Mouse (Mus musculus) embryonic facial prominence, embryonic 14.5 days (tissue): ENCODE data around the gene Ctnnd2. TPM values are rescaled to one million over a fixed set of nuclear protein-coding genes. Genes with fewer than 3 reads are reported as not detected.

Experiments used
- ATAC-seq: fragments of 200-750 bp; cut with Nextera tagmentation; 2 replicates; pipeline ENCODE4 v1.8.0; 2017; ENCODE audit warnings: low read depth, moderate number of reproducible peaks, moderate TSS enrichment
- DNase-seq: peaks from one replicate; pipeline ENCODE4 v3.0.0-alpha.2; 2015; ENCODE audit warnings: low spot score
- H3K27ac ChIP-seq: fragments of 300-500 bp; sonication (generic); replicated peaks from 2 replicates; pipeline ENCODE4 v1.5.1; 2014; ENCODE audit warnings: low read depth, mild to moderate bottlenecking, low read length, moderate library complexity
- H3K27me3 ChIP-seq: fragments of 300-500 bp; sonication (generic); replicated peaks from 2 replicates; pipeline ENCODE4 v1.6.1; 2014; ENCODE audit warnings: low read length; ENCODE audit not compliant: control insufficient read depth, insufficient read depth
- H3K36me3 ChIP-seq: fragments of 300-500 bp; sonication (generic); 2 replicates; pipeline ENCODE4 v1.6.1; 2014; ENCODE audit warnings: low read length, mixed read lengths; ENCODE audit not compliant: control insufficient read depth, insufficient read depth
- H3K4me1 ChIP-seq: fragments of 300-500 bp; sonication (generic); 2 replicates; pipeline ENCODE4 v1.6.1; 2014; ENCODE audit warnings: antibody characterized with exemption, low read length; ENCODE audit not compliant: control insufficient read depth, insufficient read depth
- H3K4me2 ChIP-seq: fragments of 300-500 bp; sonication (generic); 2 replicates; pipeline ENCODE4 v1.6.1; 2014; ENCODE audit warnings: low read depth, mild to moderate bottlenecking, low read length, moderate library complexity, mixed read lengths
- H3K4me3 ChIP-seq: fragments of 300-500 bp; sonication (generic); 2 replicates; pipeline ENCODE4 v1.5.1; 2014; ENCODE audit warnings: low read depth, mild to moderate bottlenecking, low read length
- H3K9ac ChIP-seq: fragments of 300-500 bp; sonication (generic); 2 replicates; pipeline ENCODE4 v1.6.1; 2014; ENCODE audit warnings: low read depth, mild to moderate bottlenecking, low read length, moderate library complexity, mixed read lengths
- H3K9me3 ChIP-seq: fragments of 300-500 bp; sonication (generic); 2 replicates; pipeline ENCODE4 v1.6.1; 2016; ENCODE audit warnings: low read length; ENCODE audit not compliant: control insufficient read depth
- WGBS: fragments of 180-500 bp; shearing (Covaris S2); extraction: QIAGEN DNeasy Blood & Tissue Kit; methylation state at CpG from one replicate; pipeline ENCODE4 v1.1.7; 2014; 5-methylcytosine and 5-hydroxymethylcytosine counted together
- polyA plus RNA-seq: library from polyadenylated mRNA; unstranded; fragments of >200 nt; fragmentation: Nextera tagmentation; extraction: Ambion mirVana; gene quantifications from 2 replicates; pipeline ENCODE4 v1.2.1, GENCODE M21; 2014

Ctnnd2 gene
- polyA plus RNA-seq, 1 experiment from 2014 or later, result 7.9 TPM

GRCm38 (mm10) chr15:30927632-30928031 is 755.2 kb downstream of the Ctnnd2 start:
- ATAC-seq (no peak), DNase-seq (no peak)
- H3K4me2 ChIP-seq, result no peak overlapping the region
- H3K36me3 ChIP-seq, result no peaks in the 10 kb centered on the region
- H3K9ac ChIP-seq, result no peak overlapping the region
- H3K27me3 ChIP-seq, result no peaks in the 10 kb centered on the region
- H3K4me1 ChIP-seq, result no peaks in the 10 kb centered on the region
- no peaks in the 10 kb centered on the region for H3K9me3 ChIP-seq
- no peak overlapping the region for H3K27ac ChIP-seq
- WGBS, result 52% methylated on average over 7 of the region's 7 CpGs
- H3K4me3 ChIP-seq, result no peak overlapping the region

GRCm38 (mm10) chr15:30931906-30932305 is 759.5 kb downstream of the Ctnnd2 start:
- H3K9me3 ChIP-seq, result no peaks in the 10 kb centered on the region
- no peak overlapping the region for H3K27ac ChIP-seq
- no peak overlapping the region for H3K4me2 ChIP-seq
- WGBS, result 83% methylated on average over 5 of the region's 5 CpGs
- no peak for DNase-seq
- no peaks in the 10 kb centered on the region for H3K36me3 ChIP-seq
- H3K4me3 ChIP-seq, result no peak overlapping the region
- no peak for ATAC-seq
- no peaks in the 10 kb centered on the region for H3K4me1 ChIP-seq
- no peaks in the 10 kb centered on the region for H3K27me3 ChIP-seq
- H3K9ac ChIP-seq, result no peak overlapping the region

- H3K36me3 ChIP-seq, result no peaks in the 10 kb centered on the region
Measured at GRCm38 (mm10) chr15:30945863-30946262, 773.5 kb downstream of the Ctnnd2 start.

GRCm38 (mm10) chr15:30958513-30958912 is 786.1 kb downstream of the Ctnnd2 start:
- no peaks in the 10 kb centered on the region for H3K36me3 ChIP-seq
- no peak overlapping the region for H3K4me3 ChIP-seq
- no peak for DNase-seq
- no peaks in the 10 kb centered on the region for H3K9me3 ChIP-seq
- 82% methylated on average over 4 of the region's 4 CpGs for WGBS
- ATAC-seq, result no peak
- H3K4me1 ChIP-seq, result no peaks in the 10 kb centered on the region
- H3K27me3 ChIP-seq, result no peaks in the 10 kb centered on the region
- no peak overlapping the region for H3K9ac ChIP-seq
- H3K4me2 ChIP-seq, result no peak overlapping the region
- H3K27ac ChIP-seq, result no peak overlapping the region

More at GRCm38 (mm10) chr15:30945863-30946262, 773.5 kb downstream of the Ctnnd2 start:
- Histone ChIP-seq H3K27me3 (no peaks in the 10 kb centered on the region), H3K4me2 (no peak overlapping the region), H3K27ac (no peak overlapping the region), H3K9me3 (no peaks in the 10 kb centered on the region), H3K4me1 (no peaks in the 10 kb centered on the region), H3K9ac (no peak overlapping the region), H3K4me3 (no peak overlapping the region)
- ATAC-seq, result no peak
- 68% methylated on average over 1 of the region's 1 CpGs for WGBS
- DNase-seq, result no peak

GRCm38 (mm10) chr15:30962421-30963160 is 790.2 kb downstream of the Ctnnd2 start:
- Histone ChIP-seq H3K9me3 (no peaks in the 10 kb centered on the region), H3K36me3 (no peaks in the 10 kb centered on the region), H3K4me1 (no peaks in the 10 kb centered on the region), H3K9ac (no peak overlapping the region), H3K27ac (no peak overlapping the region), H3K27me3 (no peaks in the 10 kb centered on the region), H3K4me3 (no peak overlapping the region), H3K4me2 (no peak overlapping the region)
- WGBS, result 55% methylated on average over 8 of the region's 8 CpGs
- DNase-seq, result no peak
- ATAC-seq, result no peak

- H3K36me3 ChIP-seq, result no peaks in the 10 kb centered on the region
- no peak overlapping the region for H3K4me3 ChIP-seq
- H3K9ac ChIP-seq, result no peak overlapping the region
- ATAC-seq, result no peak
- H3K4me2 ChIP-seq, result no peak overlapping the region
- 83% methylated on average over 7 of the region's 7 CpGs for WGBS
- no peaks in the 10 kb centered on the region for H3K27me3 ChIP-seq
- no peak overlapping the region for H3K27ac ChIP-seq
- no peaks in the 10 kb centered on the region for H3K4me1 ChIP-seq
- no peak for DNase-seq
- H3K9me3 ChIP-seq, result no peaks in the 10 kb centered on the region
Measured at GRCm38 (mm10) chr15:30964046-30964445, 791.7 kb downstream of the Ctnnd2 start.

- Histone ChIP-seq H3K4me3 (no peak overlapping the region), H3K36me3 (no peaks in the 10 kb centered on the region), H3K9ac (no peak overlapping the region), H3K27me3 (no peaks in the 10 kb centered on the region), H3K9me3 (no peaks in the 10 kb centered on the region), H3K4me2 (no peak overlapping the region), H3K27ac (no peak overlapping the region), H3K4me1 (no peaks in the 10 kb centered on the region)
- WGBS, result 89% methylated on average over 4 of the region's 4 CpGs
- no peak for ATAC-seq
- no peak for DNase-seq
Measured at GRCm38 (mm10) chr15:30964865-30965679, 792.7 kb downstream of the Ctnnd2 start.

GRCm38 (mm10) chr15:30966826-30967225 is 794.4 kb downstream of the Ctnnd2 start:
- ATAC-seq (no peak), DNase-seq (no peak)
- H3K27ac ChIP-seq, result no peak overlapping the region
- H3K9ac ChIP-seq, result no peak overlapping the region
- H3K36me3 ChIP-seq, result no peaks in the 10 kb centered on the region
- H3K4me2 ChIP-seq, result no peak overlapping the region
- no peaks in the 10 kb centered on the region for H3K4me1 ChIP-seq
- H3K27me3 ChIP-seq, result no peaks in the 10 kb centered on the region
- no peak overlapping the region for H3K4me3 ChIP-seq
- WGBS, result 94% methylated on average over 7 of the region's 7 CpGs
- no peaks in the 10 kb centered on the region for H3K9me3 ChIP-seq
